Comparison of ENCODE assay signal across 9 mouse cellular contexts in genomic region chr14:108911138-108911841, GRCm38 (mm10). TPM values are rescaled to one million over a fixed set of nuclear protein-coding genes. Genes with fewer than 3 reads are reported as not detected.
A peak's percentile ranks its signal among the peaks of the same experiment; 100 is the strongest.
DNase-seq lines count a peak whose midpoint lies in the region; ATAC-seq lines count a peak whose summit lies in the region.
"Had no signal": no experiment of that assay in that cellular context is flagged by ENCODE, and none has a peak within 500 bp of the region (broad histone marks: within the 10 kb centered on the region; RNA-seq: fewer than 3 reads in every experiment).

No protein-coding gene starts in this region.

- H3K9me3 ChIP-seq in kidney, embryonic 15.5 days (replicated peaks), result no peaks in the 10 kb centered on the region
- no peaks in the 10 kb centered on the region for H3K9me3 ChIP-seq in hindbrain, embryonic 15.5 days
- H3K9me3 ChIP-seq in limb, embryonic 10.5 days (replicated peaks), result no peaks in the 10 kb centered on the region

- 4% methylated on average over 24 of the region's 24 CpGs for WGBS in kidney, embryonic 15.5 days
- under 1% methylated on average over 24 of the region's 24 CpGs for WGBS in hindbrain, embryonic 15.5 days
- under 1% methylated on average over 24 of the region's 24 CpGs for WGBS in limb, embryonic 10.5 days

- peak overlapping the region; percentile 73 for H3K4me2 ChIP-seq in kidney, embryonic 15.5 days
- peak overlapping the region; percentile 86 for H3K4me2 ChIP-seq in hindbrain, embryonic 15.5 days

- peaks cover 42% of the 10 kb centered on the region for H3K4me1 ChIP-seq in kidney, embryonic 15.5 days
- peaks cover 27% of the 10 kb centered on the region for H3K4me1 ChIP-seq in hindbrain, embryonic 15.5 days (replicated peaks)
- peaks cover 23% of the 10 kb centered on the region for H3K4me1 ChIP-seq in limb, embryonic 10.5 days

- H3K27me3 ChIP-seq in kidney, embryonic 15.5 days, result peaks cover 44% of the 10 kb centered on the region
- no peaks in the 10 kb centered on the region for H3K27me3 ChIP-seq in hindbrain, embryonic 15.5 days
- H3K27me3 ChIP-seq in limb, embryonic 10.5 days (ENCODE audit: low read depth, poor library complexity, severe bottlenecking), result peaks cover 55% of the 10 kb centered on the region

- no peak overlapping the region; the same call in 1 of the 2 replicates for H3K27ac ChIP-seq in kidney, embryonic 15.5 days
- peak overlapping the region; percentile 87 for H3K27ac ChIP-seq in hindbrain, embryonic 15.5 days (replicated peaks)
- H3K27ac ChIP-seq in limb, embryonic 10.5 days, result no peak overlapping the region
- H3K27ac ChIP-seq: liver, embryonic 14.5 days had no signal

- no peaks in the 10 kb centered on the region for H3K36me3 ChIP-seq in kidney, embryonic 15.5 days
- H3K36me3 ChIP-seq in hindbrain, embryonic 15.5 days, result no peaks in the 10 kb centered on the region
- no peaks in the 10 kb centered on the region for H3K36me3 ChIP-seq in limb, embryonic 10.5 days

- H3K9ac ChIP-seq in kidney, embryonic 15.5 days, result peak overlapping the region; percentile 7; the same call in 1 of the 2 replicates
- H3K9ac ChIP-seq in hindbrain, embryonic 15.5 days, result peak overlapping the region; percentile 62
- H3K9ac ChIP-seq: liver, embryonic 14.5 days had no signal

- peak; percentile 30 for ATAC-seq in kidney, embryonic 15.5 days (replicated peaks; ENCODE audit: low FRiP score)
- peak; percentile 10; the same call in 1 of the 2 replicates for ATAC-seq in hindbrain, embryonic 15.5 days (ENCODE audit: low FRiP score, low read depth)
- ATAC-seq in erythroblast, adult 5-6 weeks (replicated peaks; ENCODE audit: low FRiP score, poor library complexity, severe bottlenecking), result no peak

- no peak for DNase-seq in kidney, adult 18-20 months
- DNase-seq in embryo, embryonic 10.5 days (ENCODE audit: low spot score), result peak; percentile 48
- peak; percentile 33 for DNase-seq in limb, embryonic 10.5 days (ENCODE audit: low spot score)
- peak; percentile 49 for DNase-seq in retina, embryonic 14.5 days (ENCODE audit: low spot score)
- DNase-seq in gastrocnemius, postnatal 25 days, result no peak

- peak overlapping the region; percentile 45 for H3K4me3 ChIP-seq in kidney, embryonic 15.5 days (replicated peaks)
- peak overlapping the region; percentile 51 for H3K4me3 ChIP-seq in hindbrain, embryonic 15.5 days
- H3K4me3 ChIP-seq in limb, embryonic 10.5 days, result peak overlapping the region; percentile 37

RNA-seq across cellular contexts. Expression of gene Slitrk1, which starts 2.7 kb away (rescaled TPM):
- 0.88 and 0.90 TPM in 2 replicates for polyA plus RNA-seq in kidney, embryonic 15.5 days (2015; fragmentation: Nextera tagmentation; extraction: Ambion mirVana)
- polyA plus RNA-seq in hindbrain, embryonic 15.5 days (2015; fragmentation: Nextera tagmentation; extraction: Ambion mirVana), result 29.8 and 31.4 TPM in 2 replicates
- polyA plus RNA-seq in limb, embryonic 10.5 days (2016; fragmentation: Nextera tagmentation; extraction: Ambion mirVana), result 0.04 TPM in 1 of 2 replicates, not detected in the other
- not detected in 2 replicates for total RNA-seq in erythroblast, adult 5-6 weeks (2015; ENCODE audit: low replicate concordance)
- total RNA-seq in erythroblast, adult 5-6 weeks (2017; ENCODE audit: low replicate concordance), result not detected in 2 replicates
- under 1 TPM; 0.08 to 0.10 TPM for total RNA-seq in gastrocnemius, postnatal 25 days (2021)

Comparison
In these comparisons a context has a peak if more than half of its experiments do, and no peak if none do; other contexts are left out.
1. DNase-seq: peak in embryo, embryonic 10.5 days (single experiment), limb, embryonic 10.5 days (single experiment) and retina, embryonic 14.5 days (single experiment); none in kidney, adult 18-20 months (single experiment) and gastrocnemius, postnatal 25 days (single experiment).
2. RNA of gene Slitrk1, which starts 2.7 kb away (polyA plus RNA-seq): 29.8 to 31.4 TPM in hindbrain, embryonic 15.5 days; 0.88 to 0.90 TPM in kidney, embryonic 15.5 days and 0.04 TPM in limb, embryonic 10.5 days; every median in the first group is over 10 times any median in the second.
3. Peak in every context shown above with its lines, with median percentiles within 50 percentile points of each other: H3K4me3 ChIP-seq.